Mouse (Mus musculus): ENCODE results near the gene Krt15. TPM values are rescaled to one million over a fixed set of nuclear protein-coding genes. Genes with fewer than 3 reads are reported as not detected.

Gene Krt15
- total and polyA plus RNA-seq, 3 experiments = not detected

DNA sequence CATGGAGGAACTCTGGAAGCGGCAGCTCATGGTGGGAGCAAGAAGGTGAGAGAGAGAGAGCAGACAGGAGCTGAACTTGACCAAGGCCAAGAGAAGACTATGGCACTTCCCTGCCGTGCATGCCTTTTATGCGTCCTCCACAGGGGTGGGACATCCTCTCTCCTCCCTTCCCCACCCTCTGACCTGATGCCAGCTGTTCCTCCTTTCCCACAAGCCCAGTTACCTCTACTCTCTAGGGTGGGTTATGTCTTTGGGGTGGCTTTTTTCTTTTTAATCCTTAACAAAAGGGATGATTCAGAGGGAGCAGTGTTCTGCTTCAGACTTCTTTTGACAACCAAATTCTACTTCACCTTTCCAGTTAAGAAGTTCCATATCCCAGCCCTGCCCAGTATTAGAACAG lies 14.3 kb downstream of the Krt15 start, which contains the start of gene Krt13:
Gene Krt13 (minus strand): TSS at position 101 of the 400 bp plus-strand sequence.
- DNase-seq = no peak

DNA sequence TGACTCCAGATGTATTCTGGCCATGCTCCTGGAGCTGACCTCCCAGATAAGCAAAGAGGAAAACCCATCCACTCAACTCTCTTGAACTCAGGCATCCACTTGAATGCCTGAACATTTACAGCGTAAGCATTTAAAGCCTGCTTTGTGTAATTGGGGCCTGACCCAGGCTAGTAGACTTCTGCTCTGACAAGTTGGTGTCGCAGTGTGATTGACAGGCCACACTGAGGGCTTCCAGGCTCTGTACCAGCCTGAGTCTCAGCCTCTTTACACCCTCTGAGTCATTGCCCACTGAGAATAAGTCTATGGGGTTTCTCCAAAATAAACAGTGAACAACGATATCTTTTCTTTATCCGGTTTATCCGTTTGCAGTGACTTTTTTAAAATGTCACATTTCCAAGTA lies 15.4 kb downstream of the Krt15 start:
- no peak for DNase-seq

DNA sequence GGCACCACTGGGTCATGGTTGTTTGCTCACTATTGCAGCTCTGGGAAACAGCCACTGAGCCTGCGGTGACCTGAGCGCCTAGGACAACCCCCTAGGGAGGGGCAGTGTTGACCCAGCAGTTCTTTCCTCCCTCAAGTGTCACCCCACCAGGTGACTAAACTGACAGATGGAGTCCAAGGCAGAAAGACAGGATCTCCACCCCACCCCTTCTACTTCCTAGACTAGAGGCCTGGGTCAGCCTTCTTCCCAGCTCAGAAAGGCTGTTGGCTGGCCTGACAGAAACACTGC lies 22.0 kb downstream of the Krt15 start:
- peak; percentile 71 for DNase-seq

DNA sequence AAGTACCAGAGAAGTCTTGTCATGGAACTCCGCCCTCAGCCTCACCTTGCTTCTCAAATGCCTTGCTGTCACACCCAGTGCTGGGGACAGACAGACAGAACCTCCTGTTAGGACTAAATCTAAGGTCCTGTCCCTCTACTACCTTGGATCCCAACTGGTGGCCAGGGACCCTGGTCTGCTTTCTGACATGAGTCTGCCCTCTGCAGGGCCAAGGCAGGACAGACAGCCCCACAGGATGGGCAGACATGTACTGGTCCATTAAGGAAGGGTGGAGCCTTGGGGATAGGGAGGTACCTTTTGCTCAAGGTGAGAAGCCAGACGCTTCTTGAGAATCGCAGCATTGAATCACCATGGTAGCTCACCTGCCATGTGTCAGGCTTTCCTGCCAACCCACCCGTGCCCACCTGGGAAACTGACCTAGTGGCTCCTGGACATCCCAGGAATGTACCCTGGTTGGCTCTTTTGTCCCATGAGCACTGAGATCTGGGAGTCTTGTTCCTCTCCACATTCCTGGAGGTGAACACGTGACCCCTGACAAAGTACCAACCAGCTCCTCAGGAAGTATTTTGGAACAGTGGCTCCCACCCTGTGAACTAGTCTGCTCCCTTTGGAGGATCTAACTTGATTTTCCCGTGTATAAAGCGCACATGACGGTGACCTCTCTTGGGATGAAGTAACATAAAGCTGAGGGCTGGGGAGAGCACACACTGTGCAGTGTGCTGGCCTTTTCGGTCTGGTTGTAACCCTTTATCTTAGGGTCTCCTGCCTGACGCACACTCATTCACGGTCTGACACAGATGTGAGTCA lies 22.6 kb downstream of the Krt15 start:
- DNase-seq = no peak

DNA sequence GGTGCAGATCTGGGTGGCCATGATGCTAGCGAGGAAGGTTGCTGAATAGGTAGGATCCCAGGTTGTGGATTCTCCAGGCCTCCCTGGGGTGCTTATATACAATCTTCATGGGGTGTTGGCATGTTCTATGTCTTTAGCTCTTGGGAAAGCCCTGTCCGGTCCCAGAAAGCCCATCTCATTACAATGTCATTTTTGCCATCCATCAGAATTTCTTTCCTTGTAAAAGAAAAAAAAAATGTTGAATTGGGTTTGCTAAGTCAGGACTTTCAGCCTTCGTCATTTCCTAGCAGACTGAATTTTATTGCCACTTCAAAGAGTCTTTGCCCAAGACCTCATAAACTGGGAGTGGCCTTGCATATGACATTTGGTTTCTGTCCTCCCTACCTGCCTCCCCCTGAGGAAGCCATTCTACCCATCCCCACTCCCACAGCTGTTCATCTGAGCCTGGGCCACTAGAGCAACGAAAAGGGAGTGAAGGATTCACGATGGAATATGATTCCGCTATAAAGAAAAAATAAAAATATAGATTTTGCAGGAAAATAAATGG lies 30.1 kb downstream of the Krt15 start, which contains the start of gene Krt36:
Gene Krt36 (minus strand): TSS at position 51 of the 547 bp plus-strand sequence.
- DNase-seq = no peak

DNA sequence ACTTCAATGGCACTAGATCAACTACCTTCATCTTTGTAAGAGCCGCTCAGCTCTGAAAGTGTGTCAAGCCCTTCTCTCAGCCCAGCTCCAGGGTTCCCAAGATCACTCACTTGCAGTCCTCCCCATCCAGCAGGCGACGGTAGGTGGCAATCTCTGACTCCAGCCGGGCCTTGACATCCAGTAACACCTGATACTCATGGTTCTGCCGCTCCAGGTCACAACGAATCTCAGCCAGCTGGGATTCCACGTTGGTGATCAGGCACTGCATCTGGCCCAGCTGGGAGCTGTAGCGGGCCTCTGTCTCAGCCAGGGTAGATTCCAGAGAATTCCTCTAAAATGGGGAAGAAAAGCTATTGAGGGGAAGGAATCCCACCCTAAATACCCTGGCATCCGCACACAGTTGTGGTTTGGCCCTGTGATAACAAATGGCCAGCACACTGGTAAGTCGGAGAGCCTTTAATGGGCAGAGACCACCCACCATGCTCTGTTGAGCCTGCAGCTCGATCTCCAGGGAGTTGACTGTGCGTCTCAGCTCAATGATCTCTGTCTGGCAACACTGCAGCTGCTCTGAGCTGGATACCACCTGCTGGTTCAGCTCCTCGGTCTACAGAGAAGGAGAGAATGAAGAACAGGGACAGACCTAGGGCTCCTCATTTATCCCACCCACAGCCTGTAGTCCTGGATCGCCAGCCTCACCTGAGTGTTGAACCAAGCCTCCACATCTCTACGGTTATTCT lies 32.9 kb downstream of the Krt15 start:
- DNase-seq = no peak

DNA sequence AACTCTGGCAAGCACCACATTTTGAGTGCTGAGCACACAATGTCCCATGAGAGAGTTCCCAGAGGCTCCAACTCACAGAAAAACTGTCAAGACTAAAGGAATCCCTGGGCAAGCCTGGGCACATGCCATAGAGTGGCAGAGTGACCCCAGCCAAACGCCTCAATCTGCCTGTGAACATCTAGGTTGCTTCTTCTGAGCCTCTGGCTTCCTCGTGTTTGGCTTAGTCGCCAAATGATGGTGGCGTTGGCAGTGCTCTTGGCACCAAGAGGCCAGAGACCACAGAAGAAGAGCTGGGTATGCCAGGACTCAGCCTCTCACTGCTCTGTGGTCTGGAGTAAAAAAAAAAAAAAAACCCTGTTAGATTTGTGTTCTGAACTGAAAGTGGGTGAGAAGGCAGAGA lies 35.3 kb downstream of the Krt15 start:
- DNase-seq = no peak

DNA sequence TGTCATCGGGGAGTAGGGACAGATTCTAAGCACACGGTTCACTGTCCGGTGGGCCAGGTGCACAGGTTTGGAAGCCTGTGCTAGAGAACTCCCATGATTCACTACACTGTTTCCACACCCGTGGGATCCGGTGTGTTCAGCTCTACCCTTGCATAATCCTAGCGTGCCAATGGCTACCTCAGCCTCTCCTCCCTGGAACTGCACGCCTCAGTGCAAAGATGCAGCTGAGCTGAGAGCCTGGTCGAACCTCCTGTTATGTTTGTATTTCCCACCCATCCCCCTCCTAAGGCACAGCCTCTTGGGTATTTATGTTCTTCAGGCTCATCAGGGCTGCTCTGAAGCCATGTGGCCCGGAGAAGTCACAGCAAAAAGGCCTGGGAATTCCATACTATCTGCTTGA lies 37.9 kb downstream of the Krt15 start:
- no peak for DNase-seq

DNA sequence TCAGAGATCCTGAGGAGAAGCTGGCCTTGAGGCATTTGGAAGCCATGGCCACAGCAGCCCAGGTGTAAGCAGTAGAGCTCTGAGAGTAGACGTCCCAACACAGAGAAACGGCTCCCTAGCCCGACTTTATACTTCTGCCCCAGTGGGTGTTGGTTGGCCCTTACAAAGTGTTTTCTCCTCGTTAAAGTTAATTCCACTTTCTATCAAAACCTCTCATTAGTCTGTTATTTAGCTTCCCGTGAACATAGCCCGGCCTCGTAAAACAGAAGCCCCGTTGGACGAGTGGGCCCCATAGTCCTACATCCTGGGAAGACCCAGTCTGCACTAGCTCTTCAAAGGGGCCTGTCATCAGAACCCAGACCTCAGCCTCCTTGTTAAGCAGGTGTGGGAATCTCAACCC lies 39.6 kb downstream of the Krt15 start, which contains the start of gene Krt35:
Gene Krt35 (minus strand): TSS at position 101 of the 400 bp plus-strand sequence.
- no peak for DNase-seq

DNA sequence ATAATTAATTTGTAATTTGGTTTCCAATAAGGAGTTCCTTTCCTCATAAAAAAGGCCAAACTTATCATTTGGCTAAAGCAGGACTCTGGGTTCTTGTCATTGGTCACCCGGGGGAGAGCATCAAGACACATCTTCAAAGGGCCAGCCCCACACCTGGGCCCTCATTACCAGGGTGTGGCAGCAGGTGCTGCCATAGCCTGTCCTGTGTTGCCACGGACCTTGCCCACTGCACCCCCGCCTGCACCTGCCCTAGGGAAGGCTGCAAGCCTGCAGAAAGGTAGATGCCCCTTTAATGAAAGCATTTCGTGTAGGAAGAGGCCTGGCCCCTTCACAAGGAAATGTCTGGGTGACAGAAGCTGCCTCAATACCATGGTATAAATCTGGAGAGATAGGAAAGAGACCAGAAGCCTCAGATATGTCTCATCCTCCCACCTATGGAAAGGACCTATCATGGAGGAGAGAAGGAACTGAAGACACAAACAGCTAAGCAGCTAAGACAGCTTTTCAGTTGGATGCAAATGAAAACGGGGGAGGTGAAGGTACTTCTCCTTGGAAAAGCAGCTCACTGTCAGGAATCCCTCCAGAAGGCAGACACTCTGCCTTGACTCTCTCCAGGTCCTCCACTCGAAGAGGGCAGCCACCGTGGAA lies 47.2 kb downstream of the Krt15 start:
- no peak for DNase-seq

DNA sequence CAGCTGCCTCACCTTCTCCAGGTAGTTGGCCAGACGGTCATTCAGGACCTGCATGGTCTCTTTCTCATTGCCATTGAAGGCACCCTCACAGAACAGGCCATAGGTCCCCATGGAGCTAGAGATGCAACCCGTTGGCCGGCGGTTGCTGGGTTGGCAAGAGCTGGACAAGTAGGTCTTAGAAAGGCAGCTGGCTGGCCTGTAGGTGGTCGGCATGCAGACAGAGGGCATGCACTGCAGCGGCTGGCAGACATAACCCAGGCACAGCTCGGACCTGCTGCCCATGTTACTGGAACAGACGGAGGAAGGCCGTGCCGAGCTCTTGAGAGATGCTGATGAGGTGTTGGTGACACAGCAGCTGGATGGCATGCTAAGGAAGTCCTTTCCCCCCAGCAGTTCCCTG lies 47.9 kb downstream of the Krt15 start, which contains the start of gene Krt32:
Gene Krt32 (minus strand): TSS at position 366 of the 400 bp plus-strand sequence.
- DNase-seq = no peak

Other genes starting within 250 kb of the Krt15 start
- not detected for gene Krtap31-1, start 228.0 kb downstream of the Krt15 start, total RNA-seq (2021)
- gene Krtap31-1, start 228.0 kb downstream of the Krt15 start, polyA plus RNA-seq (2012; rRNA removed) = not detected in 2 replicates
- not detected for gene Gm11565, start 221.2 kb downstream of the Krt15 start, total RNA-seq (2021)
- not detected in 2 replicates for gene Gm11565, start 221.2 kb downstream of the Krt15 start, polyA plus RNA-seq (2012; rRNA removed)
- not detected for gene Krtap31-2, start 199.6 kb downstream of the Krt15 start, total RNA-seq (2021)
- gene Krtap31-2, start 199.6 kb downstream of the Krt15 start, polyA plus RNA-seq (2012; rRNA removed) = not detected in 2 replicates
- not detected for gene Krtap9-5, start 187.5 kb downstream of the Krt15 start, total RNA-seq (2021)
- not detected in 2 replicates for gene Krtap9-5, start 187.5 kb downstream of the Krt15 start, polyA plus RNA-seq (2012; rRNA removed)
- not detected for gene Krtap29-1, start 156.9 kb downstream of the Krt15 start, total RNA-seq (2021)
- not detected in 2 replicates for gene Krtap29-1, start 156.9 kb downstream of the Krt15 start, polyA plus RNA-seq (2012; rRNA removed)
- gene Krtap16-1, start 149.3 kb downstream of the Krt15 start, total RNA-seq (2021) = not detected
- gene Krtap16-1, start 149.3 kb downstream of the Krt15 start, polyA plus RNA-seq (2012; rRNA removed) = not detected in 2 replicates
- not detected for gene Krtap17-1, start 141.9 kb downstream of the Krt15 start, total RNA-seq (2021)
- gene Krtap17-1, start 141.9 kb downstream of the Krt15 start, polyA plus RNA-seq (2012; rRNA removed) = not detected in 2 replicates
- gene Krt33a, start 119.7 kb downstream of the Krt15 start, total RNA-seq (2021) = not detected
- gene Krt33a, start 119.7 kb downstream of the Krt15 start, polyA plus RNA-seq (2012; rRNA removed) = not detected in 2 replicates
- not detected for gene Krt33b, start 106.1 kb downstream of the Krt15 start, total RNA-seq (2021)
- gene Krt33b, start 106.1 kb downstream of the Krt15 start, polyA plus RNA-seq (2012; rRNA removed) = not detected in 2 replicates
- gene Krt34, start 94.4 kb downstream of the Krt15 start, total RNA-seq (2021) = not detected
- not detected in 2 replicates for gene Krt34, start 94.4 kb downstream of the Krt15 start, polyA plus RNA-seq (2012; rRNA removed)
- not detected for gene Krt31, start 85.4 kb downstream of the Krt15 start, total RNA-seq (2021)
- gene Krt31, start 85.4 kb downstream of the Krt15 start, polyA plus RNA-seq (2012; rRNA removed) = not detected in 2 replicates
- not detected for gene Krt32, start 47.7 kb downstream of the Krt15 start, total RNA-seq (2021)
- gene Krt32, start 47.7 kb downstream of the Krt15 start, polyA plus RNA-seq (2012; rRNA removed) = not detected in 2 replicates
- gene Krt35, start 39.7 kb downstream of the Krt15 start, total RNA-seq (2021) = not detected
- not detected in 2 replicates for gene Krt35, start 39.7 kb downstream of the Krt15 start, polyA plus RNA-seq (2012; rRNA removed)
- gene Krt36, start 30.3 kb downstream of the Krt15 start, total RNA-seq (2021) = under 1 TPM; 0.28 to 0.43 TPM
- gene Krt36, start 30.3 kb downstream of the Krt15 start, polyA plus RNA-seq (2012; rRNA removed) = 0.31 and 0.50 TPM in 2 replicates
- not detected for gene Krt13, start 14.4 kb downstream of the Krt15 start, total RNA-seq (2021)
- not detected in 2 replicates for gene Krt13, start 14.4 kb downstream of the Krt15 start, polyA plus RNA-seq (2012; rRNA removed)
- gene Krt19, start 12.7 kb upstream of the Krt15 start, total RNA-seq (2021) = 1 to 10 TPM; 6.1 to 8.6 TPM
- 2.6 and 4.4 TPM in 2 replicates for gene Krt19, start 12.7 kb upstream of the Krt15 start, polyA plus RNA-seq (2012; rRNA removed)
- not detected for gene Krt9, start 57.3 kb upstream of the Krt15 start, total RNA-seq (2021)
- gene Krt9, start 57.3 kb upstream of the Krt15 start, polyA plus RNA-seq (2012; rRNA removed) = not detected in 2 replicates
- under 1 TPM in 1 of 2 experiments, not detected in 1; 0.52 TPM for gene Krt14, start 71.6 kb upstream of the Krt15 start, total RNA-seq (2021)
- gene Krt14, start 71.6 kb upstream of the Krt15 start, polyA plus RNA-seq (2012; rRNA removed) = 0.12 and 0.13 TPM in 2 replicates
- gene Krt16, start 113.0 kb upstream of the Krt15 start, total RNA-seq (2021) = not detected
- gene Krt16, start 113.0 kb upstream of the Krt15 start, polyA plus RNA-seq (2012; rRNA removed) = not detected in 2 replicates
- not detected for gene Krt17, start 125.1 kb upstream of the Krt15 start, total RNA-seq (2021)
- gene Krt17, start 125.1 kb upstream of the Krt15 start, polyA plus RNA-seq (2012; rRNA removed) = not detected in 2 replicates
- gene Krt42, start 133.9 kb upstream of the Krt15 start, total RNA-seq (2021) = not detected
- gene Krt42, start 133.9 kb upstream of the Krt15 start, polyA plus RNA-seq (2012; rRNA removed) = 0.12 TPM in 1 of 2 replicates, not detected in the other
- gene Eif1, start 184.0 kb upstream of the Krt15 start, total RNA-seq (2021) = 1,000 to 10,000 TPM; 1,002 to 1,252 TPM
- gene Eif1, start 184.0 kb upstream of the Krt15 start, polyA plus RNA-seq (2012; rRNA removed) = 121 and 147 TPM in 2 replicates
- gene Gast, start 198.5 kb upstream of the Krt15 start, total RNA-seq (2021) = not detected
- not detected in 2 replicates for gene Gast, start 198.5 kb upstream of the Krt15 start, polyA plus RNA-seq (2012; rRNA removed)
- 10 to 100 TPM; 34.6 to 62.1 TPM for gene Hap1, start 220.2 kb upstream of the Krt15 start, total RNA-seq (2021)
- 28.5 and 32.8 TPM in 2 replicates for gene Hap1, start 220.2 kb upstream of the Krt15 start, polyA plus RNA-seq (2012; rRNA removed)